Mouse (Mus musculus): ENCODE measurements around the gene Fcna. TPM values are rescaled to one million over a fixed set of nuclear protein-coding genes. Genes with fewer than 3 reads are reported as not detected.

The Fcna gene
- polyA plus RNA-seq (2012; fragmentation: generic; extraction: Trizol), result 0.14 TPM
- long read RNA-seq, experiment 1, partial matches to known transcripts, result 0 of 2 reads
- long read RNA-seq, experiment 1, other reads (novel, unspliced or antisense), result 2 of 2 reads
- long read RNA-seq, experiment 2, result 0 reads

- no peaks in the 10 kb centered on the region for H3K79me3 ChIP-seq (ENCODE audit: low read depth)
- no peaks in the 10 kb centered on the region for H3K79me2 ChIP-seq (ENCODE audit: control insufficient read depth, insufficient read depth)
- H3K4me3 ChIP-seq (ENCODE audit: insufficient read depth, poor library complexity, severe bottlenecking), result no peak within 1 kb of the TSS
- no peak within 1 kb of the TSS for H3ac ChIP-seq (ENCODE audit: control insufficient read depth, insufficient read length, low read depth)
- no peaks in the 10 kb centered on the region for H3K36me3 ChIP-seq (ENCODE audit: control insufficient read depth, insufficient read depth)
- TF ChIP-seq FOSL1 (IDR thresholded peaks at IDR 0.05; ENCODE audit: insufficient read depth, low read length, poor library complexity, severe bottlenecking) (no peak), MAX (IDR thresholded peaks at IDR 0.05) (no peak), CTCF (IDR thresholded peaks at IDR 0.05; ENCODE audit: control insufficient read depth, insufficient read depth, insufficient read length) (no peak), USF1 (IDR thresholded peaks at IDR 0.05; ENCODE audit: low read depth) (no peak), MYOD1 (IDR thresholded peaks at IDR 0.05; ENCODE audit: control insufficient read depth, insufficient read length, low read depth) (no peak), MYOG (IDR thresholded peaks at IDR 0.05; ENCODE audit: control insufficient read depth, extremely low read depth, insufficient read length) (no peak), CEBPB (IDR thresholded peaks at IDR 0.05; ENCODE audit: low read depth) (no peak)
- peaks cover 26% of the 10 kb centered on the region for H3K27me3 ChIP-seq (ENCODE audit: control insufficient read depth, insufficient read depth, insufficient read length)
These were observed at the start of gene Fcna for GRCm38 (mm10) chr2:25627811-25628210. Gene Fcna, minus strand, starts transcription at chr2:25628030.

GRCm38 (mm10) chr2:25676486-25676885 lies 48.7 kb upstream of the Fcna start, which contains the start of gene Lcn6:
Gene Lcn6, plus strand, starts transcription at chr2:25676786.
- H3K4me3 ChIP-seq (ENCODE audit: insufficient read depth, poor library complexity, severe bottlenecking), result no peak within 1 kb of the TSS
- TF ChIP-seq MAX (IDR thresholded peaks at IDR 0.05) (no peak), CEBPB (IDR thresholded peaks at IDR 0.05; ENCODE audit: low read depth) (no peak), FOSL1 (IDR thresholded peaks at IDR 0.05; ENCODE audit: insufficient read depth, low read length, poor library complexity, severe bottlenecking) (no peak), MYOG (IDR thresholded peaks at IDR 0.05; ENCODE audit: control insufficient read depth, extremely low read depth, insufficient read length) (no peak), CTCF (IDR thresholded peaks at IDR 0.05; ENCODE audit: control insufficient read depth, insufficient read depth, insufficient read length) (no peak), USF1 (IDR thresholded peaks at IDR 0.05; ENCODE audit: low read depth) (no peak), MYOD1 (IDR thresholded peaks at IDR 0.05; ENCODE audit: control insufficient read depth, insufficient read length, low read depth) (no peak)
- H3K36me3 ChIP-seq (ENCODE audit: control insufficient read depth, insufficient read depth), result no peaks in the 10 kb centered on the region

GRCm38 (mm10) chr2:25666516-25666915 lies 38.7 kb upstream of the Fcna start:
- Histone ChIP-seq H3K4me3 (ENCODE audit: insufficient read depth, poor library complexity, severe bottlenecking) (no peak overlapping the region), H3K27me3 (ENCODE audit: control insufficient read depth, insufficient read depth, insufficient read length) (peaks cover 17% of the 10 kb centered on the region), H3ac (ENCODE audit: control insufficient read depth, insufficient read length, low read depth) (no peak overlapping the region), H3K36me3 (ENCODE audit: control insufficient read depth, insufficient read depth) (no peaks in the 10 kb centered on the region), H3K79me2 (ENCODE audit: control insufficient read depth, insufficient read depth) (no peaks in the 10 kb centered on the region), H3K79me3 (ENCODE audit: low read depth) (no peaks in the 10 kb centered on the region)
- TF ChIP-seq FOSL1 (IDR thresholded peaks at IDR 0.05; ENCODE audit: insufficient read depth, low read length, poor library complexity, severe bottlenecking), result no peak
- no peak for TF ChIP-seq USF1 (IDR thresholded peaks at IDR 0.05; ENCODE audit: low read depth)
- TF ChIP-seq CTCF (IDR thresholded peaks at IDR 0.05; ENCODE audit: control insufficient read depth, insufficient read depth, insufficient read length), result no peak
- no peak for TF ChIP-seq MYOD1 (IDR thresholded peaks at IDR 0.05; ENCODE audit: control insufficient read depth, insufficient read length, low read depth)
- TF ChIP-seq MAX (IDR thresholded peaks at IDR 0.05), result no peak
- TF ChIP-seq MYOG (IDR thresholded peaks at IDR 0.05; ENCODE audit: control insufficient read depth, extremely low read depth, insufficient read length), result no peak
- no peak for TF ChIP-seq CEBPB (IDR thresholded peaks at IDR 0.05; ENCODE audit: low read depth)

More at GRCm38 (mm10) chr2:25676486-25676885, 48.7 kb upstream of the Fcna start, which contains the start of gene Lcn6:
- Histone ChIP-seq H3K27me3 (ENCODE audit: control insufficient read depth, insufficient read depth, insufficient read length) (peaks cover 31% of the 10 kb centered on the region), H3ac (ENCODE audit: control insufficient read depth, insufficient read length, low read depth) (no peak within 1 kb of the TSS), H3K79me3 (ENCODE audit: low read depth) (no peaks in the 10 kb centered on the region), H3K79me2 (ENCODE audit: control insufficient read depth, insufficient read depth) (no peaks in the 10 kb centered on the region)

- no peak for TF ChIP-seq CTCF (IDR thresholded peaks at IDR 0.05; ENCODE audit: control insufficient read depth, insufficient read depth, insufficient read length)
- TF ChIP-seq MAX (IDR thresholded peaks at IDR 0.05), result no peak
- TF ChIP-seq USF1 (IDR thresholded peaks at IDR 0.05; ENCODE audit: low read depth), result no peak
- no peak for TF ChIP-seq MYOD1 (IDR thresholded peaks at IDR 0.05; ENCODE audit: control insufficient read depth, insufficient read length, low read depth)
- no peak for TF ChIP-seq FOSL1 (IDR thresholded peaks at IDR 0.05; ENCODE audit: insufficient read depth, low read length, poor library complexity, severe bottlenecking)
- no peak for TF ChIP-seq MYOG (IDR thresholded peaks at IDR 0.05; ENCODE audit: control insufficient read depth, extremely low read depth, insufficient read length)
- no peak for TF ChIP-seq CEBPB (IDR thresholded peaks at IDR 0.05; ENCODE audit: low read depth)
These were observed 36.3 kb upstream of the Fcna start for GRCm38 (mm10) chr2:25664125-25664524.

GRCm38 (mm10) chr2:25663511-25663910 lies 35.7 kb upstream of the Fcna start:
- Histone ChIP-seq H3K79me3 (ENCODE audit: low read depth) (no peaks in the 10 kb centered on the region), H3K4me3 (ENCODE audit: insufficient read depth, poor library complexity, severe bottlenecking) (no peak overlapping the region), H3K27me3 (ENCODE audit: control insufficient read depth, insufficient read depth, insufficient read length) (peaks cover 12% of the 10 kb centered on the region), H3ac (ENCODE audit: control insufficient read depth, insufficient read length, low read depth) (no peak overlapping the region), H3K36me3 (ENCODE audit: control insufficient read depth, insufficient read depth) (no peaks in the 10 kb centered on the region), H3K79me2 (ENCODE audit: control insufficient read depth, insufficient read depth) (no peaks in the 10 kb centered on the region)
- TF ChIP-seq MYOG (IDR thresholded peaks at IDR 0.05; ENCODE audit: control insufficient read depth, extremely low read depth, insufficient read length) (no peak), MYOD1 (IDR thresholded peaks at IDR 0.05; ENCODE audit: control insufficient read depth, insufficient read length, low read depth) (no peak), CTCF (IDR thresholded peaks at IDR 0.05; ENCODE audit: control insufficient read depth, insufficient read depth, insufficient read length) (no peak), CEBPB (IDR thresholded peaks at IDR 0.05; ENCODE audit: low read depth) (no peak), FOSL1 (IDR thresholded peaks at IDR 0.05; ENCODE audit: insufficient read depth, low read length, poor library complexity, severe bottlenecking) (no peak), MAX (IDR thresholded peaks at IDR 0.05) (no peak), USF1 (IDR thresholded peaks at IDR 0.05; ENCODE audit: low read depth) (no peak)

More at GRCm38 (mm10) chr2:25664125-25664524, 36.3 kb upstream of the Fcna start:
- Histone ChIP-seq H3K79me3 (ENCODE audit: low read depth) (no peaks in the 10 kb centered on the region), H3K4me3 (ENCODE audit: insufficient read depth, poor library complexity, severe bottlenecking) (no peak overlapping the region), H3K79me2 (ENCODE audit: control insufficient read depth, insufficient read depth) (no peaks in the 10 kb centered on the region), H3K27me3 (ENCODE audit: control insufficient read depth, insufficient read depth, insufficient read length) (peaks cover 12% of the 10 kb centered on the region), H3K36me3 (ENCODE audit: control insufficient read depth, insufficient read depth) (no peaks in the 10 kb centered on the region), H3ac (ENCODE audit: control insufficient read depth, insufficient read length, low read depth) (no peak overlapping the region)
